Mouse (Mus musculus) heart, adult 2 months (tissue): ENCODE results near the gene Usp22. TPM values are rescaled to one million over a fixed set of nuclear protein-coding genes. Genes with fewer than 3 reads are reported as not detected.
A peak's percentile ranks its signal among the peaks of the same experiment; 100 is the strongest.

ENCODE experiments used
- DNase-seq, 2 experiments: peaks; one replicate each; pipeline ENCODE4 v3.0.0; 2021
- H3K27ac ChIP-seq: fragments of 200-600 bp; 2 replicates; pipeline ENCODE4 v1.8.1; 2022
- H3K27me3 ChIP-seq: fragments of 200-500 bp; 2 replicates; pipeline ENCODE4 v1.6.1; 2012; ENCODE audit warnings: mild to moderate bottlenecking, low read length, inconsistent platforms, mixed read lengths; ENCODE audit not compliant: control insufficient read depth, insufficient read depth
- H3K36me3 ChIP-seq: fragments of 200-500 bp; 2 replicates; pipeline ENCODE4 v1.6.1; 2012; ENCODE audit warnings: low read length, inconsistent platforms; ENCODE audit not compliant: control insufficient read depth, insufficient read depth
- H3K4me1 ChIP-seq: fragments of 200-500 bp; 2 replicates; pipeline ENCODE4 v1.6.1; 2011; ENCODE audit warnings: low read length; ENCODE audit not compliant: control insufficient read depth, insufficient read depth
- H3K4me3 ChIP-seq: fragments of 200-600 bp; 2 replicates; pipeline ENCODE4 v1.8.1; 2022
- H3K79me2 ChIP-seq: fragments of 200-500 bp; replicated peaks from 2 replicates; pipeline ENCODE4 v1.6.1; 2012; ENCODE audit warnings: mild to moderate bottlenecking, inconsistent platforms, low read length, moderate library complexity, mixed read lengths; ENCODE audit not compliant: control insufficient read depth, insufficient read depth
- H3K9ac ChIP-seq: fragments of 200-500 bp; 2 replicates; pipeline ENCODE4 v1.6.1; 2012; ENCODE audit warnings: low read depth, mild to moderate bottlenecking, control low read depth, inconsistent platforms, low read length, mixed read lengths
- CTCF ChIP-seq: fragments of 200-600 bp; IDR thresholded peaks from 2 replicates; pipeline ENCODE4 v1.8.1; 2022; ENCODE audit warnings: antibody characterized with exemption, mild to moderate bottlenecking, moderate library complexity
- EP300 ChIP-seq: fragments of 200-500 bp; IDR thresholded peaks from 2 replicates; pipeline ENCODE4 v1.6.1; 2011; ENCODE audit warnings: low read depth, low read length, control low read depth; ENCODE audit not compliant: insufficient read depth
- POLR2A ChIP-seq: fragments of 200-500 bp; IDR thresholded peaks from 2 replicates; pipeline ENCODE4 v1.6.1; 2011; ENCODE audit warnings: mild to moderate bottlenecking, low read depth, low read length, control low read depth; ENCODE audit not compliant: insufficient read depth
- WGBS: fragments of 180-500 bp; shearing (Covaris S2); methylation state at CpG from one replicate; pipeline ENCODE4 v1.1.7; 2018; 5-methylcytosine and 5-hydroxymethylcytosine counted together
- intact Hi-C: fragments of 180-260 bp; cut with DNase I; formaldehyde crosslinking; loops from one replicate; pipeline ENCODE4 v1.15.1; 2025
- polyA plus RNA-seq: library from polyadenylated mRNA; depleted of rRNA; stranded (reverse); fragments of >200 nt; gene quantifications from 2 replicates; pipeline ENCODE4 v1.2.3, GENCODE M21; 2012
- total RNA-seq, 2 experiments: library from RNA; stranded (reverse); gene quantifications; 2 replicates each; pipeline ENCODE4 v1.2.3; 2021

Gene Usp22
- total and polyA plus RNA-seq, 3 experiments, result 21.7 to 27.1 (median 22.6) TPM

DNA sequence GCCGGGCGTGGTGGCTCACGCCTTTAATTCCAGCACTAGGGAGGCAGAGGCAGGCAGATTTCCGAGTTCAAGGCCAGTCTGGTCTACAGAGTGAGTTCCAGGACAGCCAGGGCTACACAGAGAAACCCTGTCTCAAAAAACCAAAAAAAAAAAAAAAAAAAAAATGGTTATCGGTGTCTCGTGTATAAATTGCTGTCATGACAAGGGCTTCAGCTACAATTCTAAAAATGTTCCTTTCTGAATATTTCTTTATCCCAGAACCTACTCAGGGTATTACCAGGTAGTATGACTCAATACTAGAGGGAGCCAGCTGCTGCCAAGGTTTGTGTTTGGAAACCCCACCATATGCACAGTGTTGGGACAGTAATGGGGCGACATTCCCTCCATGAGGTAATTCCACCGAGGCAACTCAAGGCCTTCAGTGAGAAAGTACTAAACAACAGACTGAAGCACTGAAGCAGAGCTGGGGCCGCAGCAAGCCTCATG lies 52.5 kb downstream of the Usp22 start:
- Histone ChIP-seq H3K36me3 (no peaks in the 10 kb centered on the region), H3K9ac (no peak overlapping the region), H3K79me2 (no peaks in the 10 kb centered on the region), H3K27me3 (no peaks in the 10 kb centered on the region), H3K27ac (no peak overlapping the region), H3K4me1 (no peaks in the 10 kb centered on the region), H3K4me3 (no peak overlapping the region)
- 85% methylated on average over 9 of the region's 9 CpGs for WGBS
- no peak for TF ChIP-seq POLR2A
- no peak for TF ChIP-seq EP300
- no peak for TF ChIP-seq CTCF
- intact Hi-C loops, result no loop called here
- DNase-seq, result no peak

- Histone ChIP-seq H3K4me1 (no peaks in the 10 kb centered on the region; the same call in 1 of the 2 replicates), H3K4me3 (no peak overlapping the region), H3K36me3 (no peaks in the 10 kb centered on the region), H3K9ac (no peak overlapping the region), H3K27ac (no peak overlapping the region), H3K79me2 (no peaks in the 10 kb centered on the region), H3K27me3 (no peaks in the 10 kb centered on the region; the same call in 1 of the 2 replicates)
- TF ChIP-seq EP300 (no peak), POLR2A (no peak), CTCF (no peak)
- no peak for DNase-seq
- WGBS, result 51% methylated on average over 3 of the region's 3 CpGs
- intact Hi-C loops, result no loop called here
Observed at GRCm38 (mm10) chr11:61119996-61120583, 54.8 kb downstream of the Usp22 start.

GRCm38 (mm10) chr11:61116226-61116625 lies 58.6 kb downstream of the Usp22 start:
- Histone ChIP-seq H3K9ac (no peak overlapping the region), H3K27ac (no peak overlapping the region), H3K4me3 (no peak overlapping the region), H3K4me1 (no peaks in the 10 kb centered on the region; the same call in 1 of the 2 replicates), H3K27me3 (no peaks in the 10 kb centered on the region; the same call in 1 of the 2 replicates), H3K36me3 (no peaks in the 10 kb centered on the region), H3K79me2 (no peaks in the 10 kb centered on the region)
- WGBS, result 57% methylated on average over 8 of the region's 8 CpGs
- TF ChIP-seq CTCF (no peak), EP300 (no peak), POLR2A (no peak)
- intact Hi-C loops, result no loop called here
- peak in 1 of 2 experiments; percentile 25 for DNase-seq

- intact Hi-C loops, result no loop called here
- Histone ChIP-seq H3K4me3 (no peak overlapping the region), H3K79me2 (no peaks in the 10 kb centered on the region), H3K27me3 (no peaks in the 10 kb centered on the region; the same call in 1 of the 2 replicates), H3K9ac (no peak overlapping the region), H3K4me1 (no peaks in the 10 kb centered on the region; the same call in 1 of the 2 replicates), H3K36me3 (no peaks in the 10 kb centered on the region), H3K27ac (no peak overlapping the region)
- TF ChIP-seq EP300 (no peak), CTCF (no peak), POLR2A (no peak)
- WGBS, result 69% methylated on average over 8 of the region's 8 CpGs
- no peak for DNase-seq
Observed at GRCm38 (mm10) chr11:61112323-61112995, 62.4 kb downstream of the Usp22 start.

DNA sequence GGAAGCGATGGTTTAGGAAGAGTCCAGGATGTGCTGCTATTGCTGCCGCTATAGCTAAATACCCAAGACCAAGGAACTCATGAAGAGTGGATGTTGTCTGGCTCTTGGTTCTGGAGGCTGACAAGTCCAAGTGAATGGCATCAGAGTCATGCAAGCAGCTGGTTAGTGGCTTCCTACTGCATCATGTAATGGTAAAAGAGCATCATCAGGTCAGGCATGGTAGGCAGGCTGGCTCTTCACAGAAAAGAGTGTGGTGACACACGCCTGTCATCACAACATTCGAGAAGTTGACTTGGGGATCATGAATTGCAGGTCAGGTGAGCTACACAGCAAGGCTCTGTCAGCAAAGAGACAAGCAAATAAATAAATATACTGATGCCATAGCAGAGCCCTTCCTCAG lies 63.4 kb downstream of the Usp22 start:
- Histone ChIP-seq H3K79me2 (no peaks in the 10 kb centered on the region), H3K4me3 (no peak overlapping the region), H3K27me3 (no peaks in the 10 kb centered on the region; the same call in 1 of the 2 replicates), H3K9ac (no peak overlapping the region), H3K36me3 (no peaks in the 10 kb centered on the region), H3K27ac (no peak overlapping the region), H3K4me1 (no peaks in the 10 kb centered on the region; the same call in 1 of the 2 replicates)
- TF ChIP-seq POLR2A (no peak), EP300 (no peak), CTCF (no peak)
- intact Hi-C loops, result no loop called here
- no peak for DNase-seq
- 90% methylated on average over 4 of the region's 4 CpGs for WGBS

- Histone ChIP-seq H3K79me2 (no peaks in the 10 kb centered on the region), H3K36me3 (no peaks in the 10 kb centered on the region), H3K4me3 (no peak overlapping the region), H3K9ac (no peak overlapping the region), H3K27me3 (no peaks in the 10 kb centered on the region), H3K4me1 (no peaks in the 10 kb centered on the region; the same call in 1 of the 2 replicates), H3K27ac (no peak overlapping the region)
- no peak for DNase-seq
- 50% methylated on average over 1 of the region's 1 CpGs for WGBS
- no peak for TF ChIP-seq CTCF
- no peak for TF ChIP-seq EP300
- no peak for TF ChIP-seq POLR2A
- intact Hi-C loops, result no loop called here
Observed at GRCm38 (mm10) chr11:61110928-61111327, 63.9 kb downstream of the Usp22 start.
